Mouse (Mus musculus) gastrocnemius, postnatal 10 days (tissue): Measurements from ENCODE around the gene Aaas. TPM values are rescaled to one million over a fixed set of nuclear protein-coding genes. Genes with fewer than 3 reads are reported as not detected.
"Not testable (repeated sequence)": the region's sequence is repeated elsewhere in the genome, so short reads cannot be mapped to it uniquely, and the experiment has no call there.

ENCODE experiments used
- DNase-seq: peaks from one replicate; pipeline ENCODE4 v3.0.0; 2021; ENCODE audit warnings: mixed read lengths
- total RNA-seq, 2 experiments: library from RNA; stranded (reverse); gene quantifications; 2 replicates each; pipeline ENCODE4 v1.2.3; 2021

The Aaas gene
- total RNA-seq, 2 experiments from 2014 or later: 7.8 to 11.1 TPM

DNA sequence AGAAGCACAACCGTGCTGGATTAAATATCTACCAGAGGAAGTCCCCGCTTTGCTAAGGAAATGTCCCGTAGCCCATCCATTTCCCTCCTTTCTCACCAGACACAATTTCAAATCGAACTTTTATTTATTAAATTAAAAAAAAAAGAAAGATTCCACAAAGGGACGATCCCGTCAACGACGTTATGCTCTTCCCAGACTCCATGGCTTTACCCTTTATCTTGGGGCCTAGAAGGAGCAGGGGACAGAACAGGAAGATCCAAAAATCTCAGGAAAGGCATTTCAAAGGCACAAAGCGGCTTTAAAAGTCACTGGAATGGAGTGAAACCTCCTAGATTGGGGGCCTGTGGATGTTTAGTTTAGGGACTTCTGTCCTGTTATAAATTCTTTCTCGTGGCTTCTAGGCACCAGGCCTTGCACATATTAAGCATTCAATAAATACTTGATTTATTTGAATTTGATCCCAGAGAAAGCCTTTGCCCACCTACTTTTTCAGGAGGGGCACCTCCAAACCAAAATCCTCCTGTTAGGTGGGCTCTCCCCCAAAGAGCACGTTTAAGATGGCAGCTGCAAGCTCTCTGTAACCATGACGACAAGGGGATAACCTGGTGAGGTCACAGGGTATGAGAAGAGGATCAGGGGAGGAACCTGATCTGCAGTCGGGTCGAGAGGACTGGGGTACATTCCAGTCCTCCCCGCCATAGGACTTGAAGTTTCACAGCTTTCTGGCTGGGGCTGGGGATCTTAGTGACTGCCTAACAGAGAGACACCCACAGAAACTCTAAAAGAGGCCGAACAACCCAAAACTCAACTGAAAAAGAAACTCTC lies 6.1 kb upstream of the Aaas start:
- no peak for DNase-seq

DNA sequence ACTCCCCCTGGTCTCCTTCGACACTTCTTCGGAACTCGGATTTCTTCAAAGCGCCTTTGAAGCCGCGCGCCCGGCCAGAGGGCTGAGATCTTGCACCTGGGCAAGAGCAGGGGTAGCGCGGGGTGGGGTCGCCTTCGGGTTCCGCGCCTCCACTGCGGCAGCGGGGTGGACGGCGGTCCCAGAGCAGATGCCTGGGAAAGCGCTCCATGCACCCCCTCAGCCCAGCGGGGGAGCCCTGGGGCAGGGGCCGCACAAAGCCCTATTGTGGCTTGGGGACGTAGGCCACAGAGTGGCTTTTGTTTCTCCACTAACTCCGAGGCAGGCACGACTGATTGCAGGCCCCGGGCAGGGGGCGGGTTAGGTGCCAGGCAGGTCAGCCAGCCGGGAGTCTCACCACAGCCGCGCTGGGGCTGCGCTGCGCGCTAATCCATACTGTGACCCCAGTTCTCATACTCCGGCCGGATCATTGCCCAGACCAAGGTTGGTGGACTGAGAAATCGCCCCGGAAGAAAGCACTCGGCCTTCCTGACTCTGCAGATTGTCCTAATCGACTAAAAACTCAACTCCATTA lies 5.4 kb upstream of the Aaas start:
- peak; percentile 34 for DNase-seq

- peak; percentile 63 for DNase-seq
Observed at GRCm38 (mm10) chr15:102355134-102355870, 4.7 kb upstream of the Aaas start.

GRCm38 (mm10) chr15:102353986-102354385 lies 3.4 kb upstream of the Aaas start:
- DNase-seq: no peak

GRCm38 (mm10) chr15:102352177-102352576 lies 1.6 kb upstream of the Aaas start:
- DNase-seq: no peak

- no peak for DNase-seq
Observed at GRCm38 (mm10) chr15:102350942-102351291, 346 bp upstream of the Aaas start.

DNA sequence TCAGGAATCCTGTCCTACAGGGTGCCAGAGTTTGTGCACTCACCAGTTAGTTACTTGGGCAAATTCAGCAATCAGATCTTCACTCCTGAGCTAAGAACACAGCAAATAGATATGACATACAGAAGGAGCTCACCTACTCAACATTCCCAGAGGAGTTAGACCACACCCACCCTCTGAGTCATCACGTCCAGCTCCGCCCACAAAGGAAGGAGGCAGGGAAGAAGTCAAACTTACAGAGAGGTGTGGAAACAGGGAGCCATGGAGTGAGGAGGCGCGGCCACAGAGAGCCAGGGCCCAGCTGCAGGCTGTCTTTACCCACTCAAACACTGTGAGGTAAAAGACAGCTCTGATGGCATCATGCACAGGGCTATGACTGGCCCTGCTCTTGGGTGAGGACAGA lies 4.1 kb downstream of the Aaas start:
- DNase-seq: no peak

GRCm38 (mm10) chr15:102344490-102344889 lies 6.1 kb downstream of the Aaas start:
- DNase-seq: no peak

- peak; percentile 36 for DNase-seq
Observed at GRCm38 (mm10) chr15:102341580-102341979, 9.0 kb downstream of the Aaas start.

DNA sequence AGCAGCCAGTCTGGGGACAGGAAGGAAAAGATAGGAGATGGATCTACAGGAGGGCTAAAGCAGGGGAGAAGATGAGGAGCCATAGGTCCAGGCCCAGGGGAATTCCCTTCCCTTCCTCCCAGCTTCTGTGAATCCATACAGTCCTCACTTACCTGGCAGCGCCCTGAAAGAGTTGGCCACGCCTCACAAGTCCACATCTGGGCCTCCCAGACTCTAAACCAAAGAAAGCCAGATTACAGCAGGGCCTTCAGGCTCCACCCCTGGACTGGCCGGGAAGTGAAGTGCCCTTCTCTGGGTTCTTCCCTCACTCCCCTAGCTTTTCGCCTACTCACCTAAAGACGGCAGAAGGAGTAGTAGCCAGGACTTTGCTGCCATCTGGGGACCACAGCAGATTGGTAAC lies 11.0 kb downstream of the Aaas start:
- no peak for DNase-seq

GRCm38 (mm10) chr15:102336946-102337345 lies 13.6 kb downstream of the Aaas start:
- DNase-seq: no peak

DNA sequence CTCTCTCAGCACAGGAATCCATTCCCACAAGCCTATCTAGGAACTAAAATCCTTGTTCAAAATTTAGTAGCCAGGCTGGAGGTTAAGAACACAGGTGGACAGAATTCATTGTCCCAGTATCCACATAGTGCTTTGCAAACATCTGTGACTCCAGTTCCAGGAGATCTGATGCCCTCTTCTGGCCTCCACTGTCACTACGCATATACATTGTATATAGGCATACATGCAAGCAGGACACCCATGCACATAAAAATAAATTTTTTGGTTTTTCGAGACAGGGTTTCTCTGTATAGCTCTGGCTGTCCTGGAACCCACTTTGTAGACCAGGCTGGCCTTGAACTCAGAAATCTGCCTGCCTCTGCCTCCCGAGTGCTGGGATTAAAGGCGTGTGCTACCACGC lies 14.6 kb downstream of the Aaas start:
- not testable (repeated sequence) for DNase-seq

DNA sequence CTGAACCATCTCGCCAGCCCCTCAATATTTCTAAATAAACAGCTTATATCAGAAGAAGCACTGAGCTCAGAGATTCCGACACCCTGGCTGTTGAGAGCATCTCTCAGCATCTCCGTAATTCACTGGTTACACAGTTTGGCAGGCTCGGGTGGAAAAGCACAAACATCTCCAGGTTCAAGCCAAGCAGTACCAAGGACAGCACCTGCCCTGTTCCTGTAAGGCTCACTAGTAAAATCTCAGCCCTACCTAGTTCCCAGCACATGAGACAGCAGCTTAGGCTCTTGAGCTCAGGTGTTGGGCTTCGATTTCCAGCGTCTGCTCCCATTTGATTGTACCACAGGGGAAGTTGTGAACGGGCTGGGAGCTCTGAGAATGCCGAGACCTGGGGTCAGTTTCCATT lies 15.3 kb downstream of the Aaas start:
- DNase-seq: no peak

GRCm38 (mm10) chr15:102331610-102332015 lies 19.0 kb downstream of the Aaas start, which contains the start of gene Myg1:
Myg1 (plus strand) TSS chr15:102331709.
- DNase-seq: peak; percentile 75

- no peak for DNase-seq
Observed at GRCm38 (mm10) chr15:102326892-102327291, 23.7 kb downstream of the Aaas start.

GRCm38 (mm10) chr15:102326022-102326576 lies 24.5 kb downstream of the Aaas start, which contains the start of gene Pfdn5:
Pfdn5 (plus strand) TSS chr15:102326116.
- peak; percentile 82 for DNase-seq

DNA sequence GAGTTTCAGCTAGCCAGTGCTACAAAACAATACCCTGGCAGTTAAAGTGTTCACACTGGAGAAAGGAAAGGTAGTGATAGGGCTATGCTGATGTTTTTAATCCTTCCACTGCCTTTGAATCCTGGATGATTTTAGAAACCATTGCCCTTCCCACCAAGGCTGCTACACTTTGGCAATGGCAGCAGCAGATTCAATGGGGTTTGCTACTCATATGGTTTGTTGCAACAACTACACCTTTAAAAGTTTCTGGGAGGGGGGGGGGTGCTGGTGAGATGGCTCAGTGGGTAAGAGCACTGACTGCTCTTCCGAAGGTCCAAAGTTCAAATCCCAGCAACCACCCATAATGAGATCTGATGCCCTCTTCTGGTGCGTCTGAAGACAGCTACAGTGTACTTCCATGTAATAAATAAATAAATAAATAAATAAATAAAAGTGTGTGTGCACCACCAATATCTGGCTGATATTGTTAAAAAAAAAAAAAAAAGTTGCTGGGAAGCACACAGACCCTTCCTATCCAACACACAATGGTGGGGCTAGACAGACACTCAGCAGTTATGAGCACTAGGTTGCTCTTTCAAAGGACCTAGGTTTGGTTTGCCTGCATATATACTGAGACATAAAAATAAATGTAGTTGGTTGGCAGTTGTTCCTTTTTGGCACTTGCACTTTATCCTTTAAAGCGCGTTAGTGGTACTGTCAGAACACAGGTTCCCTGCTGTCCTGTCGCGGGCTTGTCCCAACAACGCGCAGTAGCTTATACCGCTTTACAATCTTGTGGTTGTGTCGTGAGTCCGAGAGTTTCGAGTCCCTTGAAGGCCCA lies 25.7 kb downstream of the Aaas start:
- no peak for DNase-seq

DNA sequence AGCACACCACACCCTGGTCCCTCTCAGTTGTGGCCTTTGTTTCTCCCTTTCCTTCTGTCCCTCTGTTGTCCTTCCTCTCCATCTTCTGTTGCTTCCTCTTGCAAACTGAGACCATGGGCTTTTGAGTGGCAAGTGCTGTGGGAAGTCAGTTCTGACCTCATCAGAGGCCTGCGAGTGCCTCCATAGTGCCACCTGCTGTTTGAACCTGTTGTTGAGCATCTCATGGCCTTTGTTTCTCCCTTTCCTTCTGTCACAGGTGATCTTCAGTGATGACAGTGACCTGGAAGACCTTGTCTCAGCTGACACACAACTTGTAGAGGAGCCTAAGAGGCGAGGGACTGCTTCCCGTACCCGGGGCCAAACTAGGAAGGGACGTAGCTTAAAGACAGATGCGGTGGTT lies 34.3 kb downstream of the Aaas start:
- peak; percentile 50 for DNase-seq

DNA sequence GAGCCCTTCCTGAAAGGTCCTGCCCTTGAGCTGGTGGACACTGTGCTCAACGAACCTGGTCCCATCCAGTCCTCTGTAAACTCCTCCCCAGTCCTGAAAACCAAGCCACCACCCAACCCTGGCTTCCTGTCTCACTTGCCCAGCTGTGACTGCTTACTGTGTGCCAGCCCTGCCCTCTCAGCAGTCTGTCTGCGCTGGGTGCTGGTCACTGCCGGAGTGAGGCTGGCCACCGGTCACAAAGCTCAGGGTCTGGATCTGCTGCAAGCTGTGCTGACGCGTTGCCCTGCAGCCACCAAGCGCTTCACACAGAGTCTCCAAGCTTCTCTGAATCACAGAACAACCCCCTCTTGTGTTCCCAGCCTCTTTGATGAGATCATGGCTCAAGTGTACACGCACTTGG lies 35.3 kb downstream of the Aaas start:
- DNase-seq: no peak

DNA sequence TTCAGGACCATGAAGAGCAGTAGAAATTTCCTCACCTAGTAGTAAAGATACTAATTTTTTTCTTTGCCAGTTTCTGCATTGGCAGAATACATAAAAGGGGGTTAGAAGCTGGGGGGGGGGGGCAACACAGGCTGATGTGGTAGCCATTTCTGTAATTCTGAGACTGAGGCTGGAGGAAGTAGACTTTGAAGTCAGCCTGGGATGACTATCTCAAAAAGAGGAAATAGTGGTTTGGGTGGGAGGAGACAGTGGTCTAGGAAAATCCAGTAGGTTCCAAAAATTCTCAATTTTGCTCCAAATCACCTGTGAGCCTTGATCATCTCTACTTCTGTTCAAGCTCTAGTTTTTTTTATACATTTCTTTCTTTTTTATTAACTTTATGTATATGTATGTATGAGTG lies 39.1 kb downstream of the Aaas start:
- no peak for DNase-seq

DNA sequence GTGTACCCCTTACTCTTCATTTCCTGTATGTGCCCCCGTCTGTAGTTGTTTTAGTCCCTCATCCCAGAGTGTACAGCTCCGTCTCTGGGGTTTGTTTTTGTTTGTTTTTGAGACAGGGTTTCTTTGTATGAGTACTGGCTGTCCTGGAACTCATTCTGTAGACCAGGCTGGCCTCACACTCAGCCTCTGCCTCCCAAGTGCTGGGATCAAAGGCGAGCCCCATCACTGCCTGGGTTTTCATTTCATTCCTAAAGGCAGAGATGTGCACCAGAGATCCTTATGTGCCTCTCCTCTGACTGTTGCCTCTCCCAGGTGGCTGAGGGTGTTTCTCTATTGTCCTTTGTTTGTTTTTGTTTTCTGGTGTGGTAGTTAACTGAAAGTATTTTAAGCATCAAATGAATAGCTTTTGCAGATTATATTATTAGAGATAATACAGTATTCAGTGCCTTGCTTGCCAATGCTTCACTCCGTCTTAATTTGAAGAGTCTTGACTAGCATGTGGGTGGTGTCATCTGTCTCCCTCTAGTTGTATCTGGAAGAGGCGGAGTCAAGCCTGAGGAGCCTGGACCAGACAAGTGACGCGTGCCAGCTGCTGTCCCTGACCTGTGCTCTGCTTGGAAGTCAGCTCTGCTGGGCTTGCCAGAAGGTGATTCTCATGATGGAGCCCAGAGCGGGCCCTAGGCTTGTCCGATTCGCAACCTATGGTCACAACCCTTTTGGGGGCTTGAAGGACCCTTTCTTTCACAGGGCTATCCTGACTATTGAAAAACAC lies 40.3 kb downstream of the Aaas start:
- DNase-seq: no peak
